Mouse (Mus musculus) limb, embryonic 14.5 days (tissue): Measurements from ENCODE around the gene Npy5r. TPM values are rescaled to one million over a fixed set of nuclear protein-coding genes. Genes with fewer than 3 reads are reported as not detected.

ENCODE experiments used
- ATAC-seq: fragments of 200-750 bp; cut with Nextera tagmentation; 2 replicates; pipeline ENCODE4 v1.8.0; 2017; ENCODE audit warnings: low read depth, moderate number of reproducible peaks, moderate TSS enrichment; ENCODE audit not compliant: low FRiP score
- DNase-seq: peaks from one replicate; pipeline ENCODE4 v3.0.0-alpha.2; 2015; ENCODE audit warnings: low spot score
- H3K27ac ChIP-seq: fragments of 300-500 bp; sonication (generic); replicated peaks from 2 replicates; pipeline ENCODE4 v1.5.1; 2014; ENCODE audit warnings: low read depth, mild to moderate bottlenecking, low read length, moderate library complexity, mixed read lengths
- H3K27me3 ChIP-seq: fragments of 300-500 bp; sonication (generic); 2 replicates; pipeline ENCODE4 v1.6.1; 2014; ENCODE audit warnings: low read length, mixed read lengths; ENCODE audit not compliant: control insufficient read depth, insufficient read depth
- H3K36me3 ChIP-seq: fragments of 300-500 bp; sonication (generic); 2 replicates; pipeline ENCODE4 v1.6.1; 2014; ENCODE audit warnings: mild to moderate bottlenecking, low read length, moderate library complexity, mixed read lengths; ENCODE audit not compliant: control insufficient read depth, insufficient read depth
- H3K4me1 ChIP-seq: fragments of 300-500 bp; sonication (generic); 2 replicates; pipeline ENCODE4 v1.6.1; 2014; ENCODE audit warnings: antibody characterized with exemption, low read length, mixed read lengths; ENCODE audit not compliant: control insufficient read depth, insufficient read depth
- H3K4me2 ChIP-seq: fragments of 300-500 bp; sonication (generic); replicated peaks from 2 replicates; pipeline ENCODE4 v1.6.1; 2014; ENCODE audit warnings: low read depth, mild to moderate bottlenecking, low read length, moderate library complexity; ENCODE audit not compliant: severe bottlenecking
- H3K4me3 ChIP-seq: fragments of 300-500 bp; sonication (generic); replicated peaks from 2 replicates; pipeline ENCODE4 v1.5.1; 2014; ENCODE audit warnings: low read length
- H3K9ac ChIP-seq: fragments of 300-500 bp; sonication (generic); 2 replicates; pipeline ENCODE4 v1.6.1; 2014; ENCODE audit warnings: mild to moderate bottlenecking, low read depth, low read length, moderate library complexity; ENCODE audit not compliant: severe bottlenecking
- H3K9me3 ChIP-seq: fragments of 300-500 bp; sonication (generic); 2 replicates; pipeline ENCODE4 v1.6.1; 2016; ENCODE audit warnings: low read length; ENCODE audit not compliant: control insufficient read depth
- POLR2A ChIP-seq: fragments of 200-500 bp; IDR thresholded peaks from 2 replicates; pipeline ENCODE4 v1.8.0; 2012; ENCODE audit warnings: inconsistent platforms, mild to moderate bottlenecking, moderate library complexity, borderline replicate concordance; ENCODE audit not compliant: insufficient read depth, insufficient read length; ENCODE audit errors: extremely low read depth
- WGBS: fragments of 180-500 bp; shearing (Covaris S2); extraction: QIAGEN DNeasy Blood & Tissue Kit; methylation state at CpG from one replicate; pipeline ENCODE4 v1.1.7; 2014; 5-methylcytosine and 5-hydroxymethylcytosine counted together
- polyA plus RNA-seq, 2 experiments: library from polyadenylated mRNA; depleted of rRNA in 1 of 2; stranded (reverse) in 1 of 2; unstranded in 1 of 2; fragments of >200 nt; fragmentation: Nextera tagmentation in 1 of 2; extraction: Ambion mirVana in 1 of 2; gene quantifications; 2 replicates each; pipeline versions ENCODE4 v1.2.1 to v1.2.3; 2012 to 2014

Gene Npy5r
- polyA plus RNA-seq, 2 experiments, result 0.10 TPM; not detected in 1

- DNase-seq, result no peak
- Histone ChIP-seq H3K4me3 (no peak overlapping the region; the same call in 1 of the 2 replicates), H3K4me2 (peak overlapping the region; percentile 76; the same call in 1 of the 2 replicates), H3K9me3 (no peaks in the 10 kb centered on the region), H3K4me1 (no peaks in the 10 kb centered on the region), H3K27me3 (peaks cover 15% of the 10 kb centered on the region; the same call in 1 of the 2 replicates), H3K9ac (no peak overlapping the region), H3K36me3 (no peaks in the 10 kb centered on the region), H3K27ac (no peak overlapping the region)
- TF ChIP-seq POLR2A, result no peak
- WGBS, result 55% methylated on average over 6 of the region's 6 CpGs
- no peak for ATAC-seq
Measured at GRCm38 (mm10) chr8:66688395-66688794, 467 bp upstream of the Npy5r start.

- Histone ChIP-seq H3K4me3 (no peak overlapping the region), H3K27ac (no peak overlapping the region), H3K4me2 (no peak overlapping the region), H3K9me3 (no peaks in the 10 kb centered on the region), H3K9ac (no peak overlapping the region), H3K27me3 (no peaks in the 10 kb centered on the region), H3K4me1 (no peaks in the 10 kb centered on the region), H3K36me3 (no peaks in the 10 kb centered on the region)
- DNase-seq (no peak), ATAC-seq (no peak)
- TF ChIP-seq POLR2A, result no peak
- 85% methylated on average over 2 of the region's 2 CpGs for WGBS
Measured at GRCm38 (mm10) chr8:66681261-66681660, 6.7 kb downstream of the Npy5r start.

- no peak for TF ChIP-seq POLR2A
Measured at GRCm38 (mm10) chr8:66630721-66631120, 57.2 kb downstream of the Npy5r start.

More at GRCm38 (mm10) chr8:66630721-66631120, 57.2 kb downstream of the Npy5r start:
- WGBS, result 38% methylated on average over 1 of the region's 1 CpGs
- Histone ChIP-seq H3K4me3 (no peak overlapping the region), H3K27ac (no peak overlapping the region), H3K9me3 (no peaks in the 10 kb centered on the region), H3K27me3 (no peaks in the 10 kb centered on the region), H3K4me1 (no peaks in the 10 kb centered on the region), H3K36me3 (no peaks in the 10 kb centered on the region), H3K9ac (no peak overlapping the region), H3K4me2 (no peak overlapping the region)
- ATAC-seq (no peak), DNase-seq (no peak)

Other genes with a start within 250 kb of the Npy5r start
- gene Tma16, start 201.6 kb downstream of the Npy5r start, polyA plus RNA-seq (2012; rRNA removed), result 8.7 and 10.7 TPM in 2 replicates
- 13.1 and 13.5 TPM in 2 replicates for gene Tma16, start 201.6 kb downstream of the Npy5r start, polyA plus RNA-seq (2014; fragmentation: Nextera tagmentation; extraction: Ambion mirVana)
- not detected in 2 replicates for gene Tktl2, start 176.4 kb downstream of the Npy5r start, polyA plus RNA-seq (2012; rRNA removed)
- gene Tktl2, start 176.4 kb downstream of the Npy5r start, polyA plus RNA-seq (2014; fragmentation: Nextera tagmentation; extraction: Ambion mirVana), result not detected in 2 replicates
- gene Npy1r, start 9.1 kb upstream of the Npy5r start, polyA plus RNA-seq (2012; rRNA removed), result 1.7 TPM in 2 replicates
- 1.5 and 1.9 TPM in 2 replicates for gene Npy1r, start 9.1 kb upstream of the Npy5r start, polyA plus RNA-seq (2014; fragmentation: Nextera tagmentation; extraction: Ambion mirVana)
- gene Naf1, start 172.1 kb upstream of the Npy5r start, polyA plus RNA-seq (2012; rRNA removed), result 11.0 and 12.0 TPM in 2 replicates
- gene Naf1, start 172.1 kb upstream of the Npy5r start, polyA plus RNA-seq (2014; fragmentation: Nextera tagmentation; extraction: Ambion mirVana), result 4.6 and 5.4 TPM in 2 replicates